Mouse (Mus musculus) Muller cell, postnatal 12 days (primary cell): Measurements from ENCODE around the gene Slc44a5.
"Not testable (repeated sequence)": the region's sequence is repeated elsewhere in the genome, so short reads cannot be mapped to it uniquely, and the experiment has no call there.

Experiments
- DNase-seq: peaks from one replicate; pipeline ENCODE4 v3.0.0-alpha.2; 2015; ENCODE audit errors: inconsistent ontology term

Gene Slc44a5

GRCm38 (mm10) chr3:154215309-154215708, 242.1 kb downstream of the Slc44a5 start:
- no peak for DNase-seq

DNA sequence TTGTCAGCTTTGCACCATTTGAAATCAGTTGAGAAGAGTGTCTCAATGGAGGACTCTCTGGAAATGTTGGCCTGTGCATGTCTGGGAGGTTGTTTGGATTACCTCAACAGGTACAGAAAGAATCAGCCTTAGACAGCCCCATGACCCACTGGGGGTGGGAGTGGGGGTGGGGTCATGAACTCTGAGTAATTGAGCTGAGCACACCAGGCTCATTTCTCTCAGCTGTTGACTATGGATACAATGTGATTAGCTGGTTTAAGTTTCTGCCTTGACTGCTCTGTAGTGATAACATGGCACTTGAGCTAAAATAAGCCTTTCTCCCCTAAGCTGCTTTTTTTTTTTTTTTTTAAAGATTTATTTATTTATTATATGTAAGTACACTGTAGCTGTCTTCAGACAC, 242.5 kb downstream of the Slc44a5 start:
- no peak for DNase-seq

GRCm38 (mm10) chr3:154222141-154222591, 248.9 kb downstream of the Slc44a5 start:
- peak; percentile 68 for DNase-seq

DNA sequence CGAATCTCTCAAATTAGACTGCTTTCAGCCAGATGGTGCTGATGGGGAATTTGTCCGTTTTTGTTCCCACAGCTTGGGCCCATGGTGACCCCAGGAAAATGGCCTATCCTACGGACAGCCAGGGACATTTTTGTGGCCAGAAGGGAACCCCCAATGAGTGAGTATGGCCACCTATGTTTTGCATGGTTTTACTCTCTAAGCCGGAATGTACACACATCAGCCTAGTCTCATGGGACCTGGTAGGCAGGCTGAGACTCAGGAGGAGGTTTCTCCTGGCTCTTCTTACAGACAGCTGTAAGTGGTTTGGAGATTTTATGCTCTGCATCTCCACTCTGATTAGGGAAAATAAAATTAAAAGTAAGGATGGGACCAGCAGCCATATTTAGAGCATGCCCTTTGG, 249.5 kb downstream of the Slc44a5 start:
- DNase-seq, result no peak

- DNase-seq, result peak; percentile 76
Measured at GRCm38 (mm10) chr3:154226100-154226752, 253.0 kb downstream of the Slc44a5 start.

DNA sequence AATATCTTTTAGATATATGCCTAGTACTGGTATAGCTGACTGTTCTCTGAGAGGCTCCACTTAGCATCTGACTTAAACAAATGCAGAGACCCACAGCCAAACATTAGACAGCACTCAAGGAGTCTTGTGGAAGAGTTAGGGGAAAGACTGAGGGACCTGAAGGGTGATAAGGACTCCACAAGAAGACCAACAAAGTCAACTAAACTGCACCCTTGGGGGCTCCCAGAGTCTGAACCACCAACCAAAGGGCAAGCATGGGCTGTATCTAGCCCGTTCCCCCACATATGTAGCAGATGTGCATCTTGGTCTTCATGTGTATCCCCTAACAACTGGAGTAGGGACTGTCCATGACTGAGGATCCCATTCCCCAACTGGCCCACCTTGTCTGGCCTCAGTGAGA, 271.7 kb downstream of the Slc44a5 start:
- DNase-seq, result no peak

- DNase-seq, result no peak
Measured at GRCm38 (mm10) chr3:154251486-154251885, 278.2 kb downstream of the Slc44a5 start.

DNA sequence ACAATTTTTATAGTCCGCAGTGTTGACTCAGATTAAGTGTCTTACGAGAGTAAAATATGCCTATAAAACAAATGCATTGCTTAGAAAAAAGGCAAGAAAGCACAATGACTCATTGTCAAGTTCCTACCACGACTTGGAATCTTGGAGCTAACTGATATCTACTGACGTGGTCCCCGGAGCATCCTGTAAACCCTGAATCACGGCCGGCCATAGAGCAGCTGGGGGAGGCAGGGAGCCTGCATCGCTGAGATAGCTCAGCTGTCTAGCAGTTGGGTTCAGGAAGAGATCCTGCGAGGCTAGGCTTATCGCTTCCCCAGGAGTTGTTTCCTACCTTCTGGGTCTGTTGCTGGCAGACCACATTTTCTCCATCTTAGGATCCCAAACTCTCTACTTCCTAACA, 279.0 kb downstream of the Slc44a5 start:
- no peak for DNase-seq

DNA sequence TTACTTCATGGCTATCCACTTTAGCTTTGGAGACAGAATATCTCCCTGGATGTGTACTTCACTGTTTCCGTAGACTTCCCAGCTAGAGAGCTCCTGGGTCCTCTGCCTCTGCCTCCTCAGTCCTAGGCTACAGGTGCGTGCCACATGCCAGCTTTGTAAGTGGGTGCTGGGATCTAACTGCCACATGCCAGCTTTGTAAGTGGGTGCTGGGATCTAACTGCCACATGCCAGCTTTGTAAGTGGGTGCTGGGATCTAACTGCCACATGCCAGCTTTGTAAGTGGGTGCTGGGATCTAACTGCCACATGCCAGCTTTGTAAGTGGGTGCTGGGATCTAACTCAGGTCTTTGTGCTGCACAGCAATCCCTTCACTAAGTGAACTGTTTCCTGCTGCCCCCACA, 281.0 kb downstream of the Slc44a5 start:
- not testable (repeated sequence) for DNase-seq

DNA sequence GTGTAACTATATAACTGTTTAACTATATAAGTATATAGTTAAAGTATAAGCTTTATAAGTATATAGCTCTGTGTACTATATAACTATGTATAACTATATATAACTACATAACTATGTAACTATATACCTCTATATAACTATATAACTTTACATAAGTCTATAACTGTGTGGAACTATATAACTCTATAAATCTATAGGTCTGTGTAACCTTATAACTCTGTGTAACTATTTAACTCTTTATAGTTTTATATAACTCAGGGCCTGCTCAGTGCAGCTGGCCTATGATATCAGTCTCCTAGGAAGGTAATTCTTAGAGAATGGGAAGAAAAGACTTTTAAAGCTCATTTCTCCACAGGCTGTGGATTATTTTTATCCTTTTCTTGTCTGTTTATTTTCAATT, 284.1 kb downstream of the Slc44a5 start:
- no peak for DNase-seq

- DNase-seq, result no peak
Measured at GRCm38 (mm10) chr3:154268313-154268712, 295.1 kb downstream of the Slc44a5 start.

GRCm38 (mm10) chr3:154269757-154270366, 296.6 kb downstream of the Slc44a5 start:
- DNase-seq, result peak; percentile 65

DNA sequence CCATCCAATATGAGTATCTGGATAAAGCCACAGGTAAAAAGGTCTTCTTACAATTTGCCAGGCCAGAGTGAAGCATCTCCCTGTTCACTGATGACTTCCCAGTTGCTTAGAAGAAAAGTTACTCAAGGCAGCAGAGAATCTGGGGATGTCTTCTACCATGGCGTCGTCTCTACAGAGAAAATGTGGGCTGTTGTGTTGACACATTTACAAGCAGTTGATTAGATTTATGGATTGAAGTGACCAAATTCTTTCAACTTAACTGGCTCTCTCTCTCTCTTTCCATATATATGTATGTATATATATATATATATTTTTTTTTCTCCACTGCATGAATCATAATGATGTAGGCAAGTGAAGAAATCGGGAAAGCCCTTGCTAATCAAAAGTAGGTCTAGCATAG, 301.4 kb downstream of the Slc44a5 start:
- no peak for DNase-seq

DNA sequence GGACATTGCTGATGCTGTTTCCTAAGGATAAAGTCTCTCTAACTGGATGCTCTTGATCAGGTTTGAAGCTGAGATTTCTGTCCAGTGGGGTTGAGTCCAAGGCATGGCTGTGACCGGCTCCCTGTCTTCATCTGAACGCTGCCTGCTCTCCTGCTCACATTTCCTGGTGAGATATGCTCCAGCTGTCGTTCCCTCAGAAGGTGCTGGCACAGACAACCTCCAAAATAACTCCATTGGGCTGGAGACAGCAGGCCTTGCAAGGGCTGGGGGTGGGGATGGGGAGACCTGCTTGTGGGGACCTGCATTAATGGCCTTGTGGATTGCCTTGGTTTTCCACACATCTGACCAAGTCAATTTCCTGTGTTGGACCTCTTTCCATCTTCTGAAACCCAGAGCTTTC, 311.0 kb downstream of the Slc44a5 start:
- DNase-seq, result no peak

GRCm38 (mm10) chr3:154285351-154285750, 312.1 kb downstream of the Slc44a5 start:
- peak; percentile 63 for DNase-seq

DNA sequence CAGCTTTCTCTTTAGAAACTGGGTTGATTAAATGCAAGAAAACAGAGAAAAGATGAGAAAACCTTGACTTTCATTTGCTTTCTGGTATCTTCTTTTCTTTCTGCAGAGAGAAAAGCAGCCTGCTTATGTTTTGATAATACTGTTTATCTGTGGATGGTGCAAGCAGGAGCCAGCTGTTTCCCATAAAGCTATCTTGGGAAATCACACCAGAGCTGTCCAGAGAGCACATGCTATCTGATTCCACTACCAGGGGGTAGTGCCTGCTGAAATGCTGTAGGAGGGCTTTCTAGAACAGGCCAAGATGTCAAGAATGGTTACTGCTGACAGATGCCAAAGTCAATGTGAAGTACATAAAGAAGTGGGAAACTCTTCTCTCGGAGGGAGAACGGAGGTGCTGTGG, 314.0 kb downstream of the Slc44a5 start:
- no peak for DNase-seq

- no peak for DNase-seq
Measured at GRCm38 (mm10) chr3:154288429-154289069, 315.3 kb downstream of the Slc44a5 start.

GRCm38 (mm10) chr3:154290351-154290750, 317.1 kb downstream of the Slc44a5 start:
- DNase-seq, result no peak

DNA sequence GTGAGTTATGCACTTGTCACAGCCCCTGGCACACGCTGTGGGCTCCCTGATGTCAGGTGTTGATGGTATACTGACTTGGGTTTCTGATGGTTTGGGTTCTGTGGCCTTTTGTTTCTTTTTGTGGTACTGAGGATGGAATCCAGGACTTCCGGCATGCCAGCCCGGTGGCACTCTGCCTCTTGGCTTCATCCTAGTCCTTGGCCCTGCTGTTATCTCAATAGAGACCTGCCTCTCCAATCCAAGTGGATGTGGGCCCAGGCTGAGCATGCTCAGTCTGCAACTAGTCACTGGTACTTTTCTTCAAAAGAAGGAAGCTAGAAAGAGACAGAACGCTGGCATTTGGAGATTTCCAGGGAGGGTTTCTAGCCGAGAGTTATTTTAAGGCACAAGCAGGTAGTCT, 318.9 kb downstream of the Slc44a5 start:
- no peak for DNase-seq

GRCm38 (mm10) chr3:154293839-154294490, 320.7 kb downstream of the Slc44a5 start:
- peak; percentile 5 for DNase-seq

- no peak for DNase-seq
Measured at GRCm38 (mm10) chr3:154294924-154295834, 321.9 kb downstream of the Slc44a5 start.
